Mouse (Mus musculus): Measurements from ENCODE around the gene Wwox.

- TF ChIP-seq CTCF (IDR thresholded peaks at IDR 0.05; ENCODE audit: control insufficient read depth, insufficient read depth, low read length) (no peak), POLR2A (IDR thresholded peaks at IDR 0.05; ENCODE audit: borderline replicate concordance, control insufficient read depth, low read depth, low read length) (no peak)
These were observed 339.5 kb downstream of the Wwox start for GRCm38 (mm10) chr8:114779002-114779401.
